Mouse (Mus musculus) C2C12 (cell line): Measurements from ENCODE around the gene Slit3.

Experiments
- CEBPB ChIP-seq: IDR thresholded peaks from one replicate; pipeline ENCODE4 v1.6.1; 2011; ENCODE audit warnings: low read depth, mild to moderate bottlenecking, control low read depth, moderate library complexity
- CTCF ChIP-seq: IDR thresholded peaks from one replicate; pipeline ENCODE4 v1.5.1; 2011; ENCODE audit not compliant: control insufficient read depth, insufficient read depth, insufficient read length
- MAX ChIP-seq: IDR thresholded peaks from one replicate; pipeline ENCODE4 v1.6.1; 2011; ENCODE audit warnings: mild to moderate bottlenecking, control low read depth
- MYOD1 ChIP-seq: IDR thresholded peaks from one replicate; pipeline ENCODE4 v1.6.1; 2011; ENCODE audit warnings: low read depth; ENCODE audit not compliant: control insufficient read depth, insufficient read length
- MYOG ChIP-seq: IDR thresholded peaks from one replicate; pipeline ENCODE4 v1.6.1; 2011; ENCODE audit not compliant: control insufficient read depth, insufficient read length; ENCODE audit errors: extremely low read depth
- USF1 ChIP-seq: IDR thresholded peaks from one replicate; pipeline ENCODE4 v1.6.1; 2011; ENCODE audit warnings: low read depth, mild to moderate bottlenecking, control low read depth, moderate library complexity

- no peak for TF ChIP-seq MYOG
- TF ChIP-seq CTCF, result no peak
- no peak for TF ChIP-seq USF1
- no peak for TF ChIP-seq MAX
- no peak for TF ChIP-seq CEBPB
- TF ChIP-seq MYOD1, result no peak
These were observed 75.8 kb downstream of the Slit3 start for GRCm38 (mm10) chr11:35196777-35197176.
